Mouse (Mus musculus) lung, postnatal 0 days (tissue): Measurements from ENCODE around the gene Gm44973.

Source experiments
- CTCF ChIP-seq: IDR thresholded peaks from 2 replicates; pipeline ENCODE4 v1.5.1; 2016; ENCODE audit warnings: antibody characterized with exemption, mild to moderate bottlenecking
- EP300 ChIP-seq: IDR thresholded peaks from 2 replicates; pipeline ENCODE4 v1.6.1; 2016; ENCODE audit warnings: antibody characterized with exemption, mild to moderate bottlenecking, control low read depth

DNA sequence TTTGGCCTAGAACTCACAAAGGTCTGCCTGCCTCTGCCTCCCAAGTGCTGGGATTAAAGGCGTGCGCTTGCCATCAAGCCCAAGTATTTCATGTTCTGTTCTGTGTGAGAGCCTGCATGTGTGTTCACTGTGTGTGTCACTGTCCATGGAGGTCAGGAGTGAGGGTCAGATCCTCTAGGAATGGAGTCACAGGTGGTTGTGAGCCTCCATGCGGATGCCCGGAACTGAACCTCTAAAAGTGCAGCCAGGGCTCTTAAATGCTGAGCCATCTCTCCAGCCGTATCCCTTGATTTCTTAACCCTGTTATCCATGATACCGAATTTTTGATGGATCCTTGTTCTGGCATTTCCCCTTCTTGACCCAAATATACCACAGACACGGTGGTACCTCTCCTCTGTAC lies 21.7 kb downstream of the Gm44973 start:
- TF ChIP-seq CTCF: no peak
- TF ChIP-seq EP300: no peak
